Mouse (Mus musculus) CD4-positive helper T cell, adult 2 months (primary cell): ENCODE results near the gene Slc16a2.

Experiments
- DNase-seq: peaks from one replicate; pipeline ENCODE4 v3.0.0-alpha.2; 2012; ENCODE audit warnings: low read depth, missing footprints, low spot score

Slc16a2 gene

DNA sequence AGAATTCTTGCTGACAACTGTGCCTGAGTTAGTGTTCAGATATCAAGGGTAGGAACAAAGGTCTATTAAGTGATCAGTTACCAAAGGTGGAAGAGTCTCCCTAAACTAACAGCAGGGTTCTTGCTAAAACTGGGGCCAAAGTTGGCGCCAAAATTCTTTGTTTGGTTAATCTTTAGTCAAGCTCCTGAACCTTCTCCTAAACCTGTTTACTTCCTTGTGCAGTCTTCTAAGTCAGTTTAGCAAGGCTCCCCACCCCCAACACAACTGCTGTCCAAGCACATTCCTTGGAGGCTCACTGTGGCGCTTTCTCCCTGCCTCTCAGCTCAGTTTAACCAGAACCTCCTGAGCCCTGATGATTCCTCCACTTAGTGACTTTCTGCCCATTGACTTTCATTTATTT, 168.8 kb downstream of the Slc16a2 start:
- DNase-seq, result no peak

DNA sequence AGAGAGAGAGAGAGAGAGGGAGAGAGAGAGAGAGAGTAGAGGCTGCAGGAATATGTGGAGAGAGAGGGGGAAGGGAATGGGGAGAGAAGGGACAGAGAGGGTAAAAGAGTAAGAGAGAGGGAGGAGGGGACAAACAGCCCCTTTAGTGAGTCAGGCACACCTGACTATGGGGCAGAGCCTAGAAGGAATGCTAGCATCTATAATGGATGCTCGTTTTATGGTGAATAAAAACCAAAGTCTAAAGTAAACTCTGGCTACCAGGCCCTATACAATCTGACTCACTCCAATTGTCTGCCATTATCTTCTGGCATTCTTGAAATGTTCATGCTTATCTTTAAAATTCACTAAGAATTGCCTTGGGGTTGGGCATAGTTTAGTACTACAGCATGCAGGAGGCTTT, 169.7 kb downstream of the Slc16a2 start:
- no peak for DNase-seq
